9 mouse cellular contexts compared by ENCODE assay signal in the genomic region with DNA sequence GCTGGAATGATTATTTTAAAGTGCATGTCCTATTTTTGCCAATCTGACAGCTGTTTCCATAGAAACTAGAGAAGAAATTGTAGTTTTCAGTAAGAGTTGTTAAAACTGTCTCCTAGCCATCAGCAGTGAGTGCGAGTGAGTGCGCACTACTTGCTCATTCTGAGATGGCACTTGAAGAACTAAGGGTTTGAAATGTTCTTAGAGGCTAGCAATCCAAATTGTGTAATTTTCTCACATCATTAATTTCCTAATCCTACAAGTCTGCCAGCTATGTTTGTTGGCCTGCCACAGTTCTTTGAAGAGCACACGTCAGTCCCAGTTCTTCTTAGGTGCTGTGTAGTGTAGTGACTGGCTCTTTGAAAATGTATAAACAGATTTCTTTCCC. TPM values are rescaled to one million over a fixed set of nuclear protein-coding genes. Genes with fewer than 3 reads are reported as not detected.
A peak's percentile ranks its signal among the peaks of the same experiment; 100 is the strongest.
DNase-seq lines count a peak whose midpoint lies in the region; ATAC-seq lines count a peak whose summit lies in the region.
"Had no signal": no experiment of that assay in that cellular context is flagged by ENCODE, and none has a peak within 500 bp of the region (broad histone marks: within the 10 kb centered on the region; RNA-seq: fewer than 3 reads in every experiment).

No protein-coding gene starts in this region.

- peak; percentile 16 for DNase-seq in adrenal gland, adult 2 months
- DNase-seq in adrenal gland, postnatal 4 days (ENCODE audit: low spot score in 2 of 2) = no peak
- DNase-seq in brain, adult 2 months (ENCODE audit: low read depth, low spot score) = peak; percentile 56
- DNase-seq in hindbrain, embryonic 10.5 days (ENCODE audit: low spot score) = no peak
- DNase-seq in urinary bladder, postnatal 25 days (ENCODE audit: low spot score) = no peak
- DNase-seq in kidney, postnatal 25 days = no peak
- DNase-seq in urinary bladder, adult 2 months (ENCODE audit: low spot score) = no peak

- no peaks in the 10 kb centered on the region for H3K36me3 ChIP-seq in hindbrain, embryonic 10.5 days
- peaks cover 3% of the 10 kb centered on the region; the same call in 1 of the 2 replicates for H3K36me3 ChIP-seq in lung, embryonic 16.5 days (ENCODE audit: control insufficient read depth, insufficient read depth, low read length)

- H3K4me2 ChIP-seq in lung, embryonic 16.5 days (ENCODE audit: low read depth, low read length) = peak overlapping the region; percentile 52

- H3K4me1 ChIP-seq in hindbrain, embryonic 10.5 days (replicated peaks) = peaks cover 7% of the 10 kb centered on the region
- peaks cover 6% of the 10 kb centered on the region for H3K4me1 ChIP-seq in lung, embryonic 16.5 days (replicated peaks; ENCODE audit: control insufficient read depth, insufficient read depth, low read length)

- H3K4me3 ChIP-seq in hindbrain, embryonic 10.5 days = peak overlapping the region; percentile 72
- H3K4me3 ChIP-seq in lung, embryonic 16.5 days (ENCODE audit: low read length) = peak overlapping the region; percentile 75

- no peaks in the 10 kb centered on the region for H3K27me3 ChIP-seq in hindbrain, embryonic 10.5 days (ENCODE audit: insufficient read depth, poor library complexity, severe bottlenecking)
- no peaks in the 10 kb centered on the region for H3K27me3 ChIP-seq in lung, embryonic 16.5 days (ENCODE audit: control insufficient read depth, insufficient read depth, low read depth, low read length)

- H3K9ac ChIP-seq in lung, embryonic 16.5 days (ENCODE audit: low read length) = peak overlapping the region; percentile 90

- no peak for ATAC-seq in lung, embryonic 16.5 days (ENCODE audit: low read depth)

- WGBS in hindbrain, embryonic 10.5 days = 55% methylated on average over 3 of the region's 3 CpGs
- WGBS in lung, embryonic 16.5 days = 14% methylated on average over 3 of the region's 3 CpGs

- no peaks in the 10 kb centered on the region for H3K9me3 ChIP-seq in hindbrain, embryonic 10.5 days
- no peaks in the 10 kb centered on the region for H3K9me3 ChIP-seq in lung, embryonic 16.5 days (ENCODE audit: control insufficient read depth, low read length)

- no peak overlapping the region for H3K27ac ChIP-seq in hindbrain, embryonic 10.5 days
- peak overlapping the region; percentile 98; the same call in 1 of the 2 replicates for H3K27ac ChIP-seq in lung, embryonic 16.5 days (ENCODE audit: low read length)

RNA-seq across cellular contexts. Expression of gene Oma1, which starts 0.9 kb away (rescaled TPM):
- total RNA-seq in adrenal gland, adult 2 months (2021) = 10 to 100 TPM; 19.7 to 22.6 TPM
- polyA plus RNA-seq in adrenal gland, adult 2 months (2012; rRNA removed) = 10.9 and 11.5 TPM in 2 replicates
- 10 to 100 TPM; 14.1 to 17.3 TPM for total RNA-seq in adrenal gland, postnatal 4 days (2021)
- 14.0 and 16.8 TPM in 2 replicates for polyA plus RNA-seq in hindbrain, embryonic 10.5 days (2016; fragmentation: Nextera tagmentation; extraction: Ambion mirVana)
- 21.0 and 23.3 TPM in 2 replicates for polyA plus RNA-seq in lung, embryonic 16.5 days (2015; fragmentation: Nextera tagmentation; extraction: Ambion mirVana)
- polyA plus RNA-seq in urinary bladder, adult 2 months (2012; rRNA removed) = 19.2 and 22.3 TPM in 2 replicates

RNA-seq across cellular contexts. Expression of gene 4921539E11Rik, which starts 23.9 kb away (rescaled TPM):
- total RNA-seq in adrenal gland, adult 2 months (2021) = not detected
- polyA plus RNA-seq in adrenal gland, adult 2 months (2012; rRNA removed) = not detected in 2 replicates
- total RNA-seq in adrenal gland, postnatal 4 days (2021) = not detected
- not detected in 2 replicates for polyA plus RNA-seq in hindbrain, embryonic 10.5 days (2016; fragmentation: Nextera tagmentation; extraction: Ambion mirVana)
- not detected in 2 replicates for polyA plus RNA-seq in lung, embryonic 16.5 days (2015; fragmentation: Nextera tagmentation; extraction: Ambion mirVana)
- not detected in 2 replicates for polyA plus RNA-seq in urinary bladder, adult 2 months (2012; rRNA removed)
- total RNA-seq: heart, postnatal 10 days had no signal

Comparison
In these comparisons a context has a peak if more than half of its experiments do, and no peak if none do; other contexts are left out.
1. DNase-seq: peak in adrenal gland, adult 2 months (single experiment) and brain, adult 2 months (single experiment); none in adrenal gland, postnatal 4 days (0 of 2), hindbrain, embryonic 10.5 days (single experiment), urinary bladder, postnatal 25 days (single experiment), kidney, postnatal 25 days (0 of 2) and urinary bladder, adult 2 months (single experiment).